Mouse (Mus musculus) midbrain, embryonic 11.5 days (tissue): Measurements from ENCODE around the gene Tdrd1. TPM values are rescaled to one million over a fixed set of nuclear protein-coding genes. Genes with fewer than 3 reads are reported as not detected.

Experiments used
- ATAC-seq: fragments of 200-750 bp; cut with Nextera tagmentation; 2 replicates; pipeline ENCODE4 v1.8.0; 2017; ENCODE audit warnings: moderate TSS enrichment, moderate library complexity; ENCODE audit not compliant: low FRiP score
- DNase-seq: peaks from one replicate; pipeline ENCODE4 v3.0.0; 2015; ENCODE audit warnings: low spot score; ENCODE audit errors: missing footprints
- H3K27ac ChIP-seq: fragments of 300-500 bp; sonication (generic); 2 replicates; pipeline ENCODE4 v1.5.1; 2014; ENCODE audit warnings: low read depth, low read length
- H3K27me3 ChIP-seq: fragments of 300-500 bp; sonication (generic); 2 replicates; pipeline ENCODE4 v1.6.1; 2014; ENCODE audit warnings: mild to moderate bottlenecking, low read length, moderate library complexity, mixed read lengths; ENCODE audit not compliant: control insufficient read depth, insufficient read depth
- H3K36me3 ChIP-seq: fragments of 300-500 bp; sonication (generic); 2 replicates; pipeline ENCODE4 v1.6.1; 2014; ENCODE audit warnings: mild to moderate bottlenecking, low read length, moderate library complexity, mixed read lengths; ENCODE audit not compliant: control insufficient read depth, insufficient read depth
- H3K4me1 ChIP-seq: fragments of 300-500 bp; sonication (generic); 2 replicates; pipeline ENCODE4 v1.6.1; 2014; ENCODE audit warnings: low read length; ENCODE audit not compliant: control insufficient read depth, insufficient read depth
- H3K4me2 ChIP-seq: fragments of 300-500 bp; sonication (generic); 2 replicates; pipeline ENCODE4 v1.6.1; 2014; ENCODE audit warnings: mild to moderate bottlenecking, moderate library complexity
- H3K4me3 ChIP-seq: fragments of 300-500 bp; sonication (generic); 2 replicates; pipeline ENCODE4 v1.5.1; 2014; ENCODE audit warnings: low read depth, low read length
- H3K9ac ChIP-seq: fragments of 300-500 bp; sonication (generic); 2 replicates; pipeline ENCODE4 v1.6.1; 2014; ENCODE audit warnings: low read length
- H3K9me3 ChIP-seq: fragments of 300-500 bp; sonication (generic); 2 replicates; pipeline ENCODE4 v1.6.1; 2016; ENCODE audit warnings: low read length; ENCODE audit not compliant: control insufficient read depth
- WGBS: fragments of 180-500 bp; shearing (Covaris S2); extraction: QIAGEN DNeasy Blood & Tissue Kit; methylation state at CpG from one replicate; pipeline ENCODE4 v1.1.7; 2014; 5-methylcytosine and 5-hydroxymethylcytosine counted together
- polyA plus RNA-seq: library from polyadenylated mRNA; unstranded; fragments of >200 nt; fragmentation: Nextera tagmentation; extraction: Ambion mirVana; gene quantifications from 2 replicates; pipeline ENCODE4 v1.2.1, GENCODE M21; 2014

The Tdrd1 gene
- polyA plus RNA-seq, 1 experiment from 2014 or later = 0.27 TPM

GRCm38 (mm10) chr19:56891438-56891837 is 65.4 kb downstream of the Tdrd1 start:
- Histone ChIP-seq H3K27ac (no peak overlapping the region), H3K9ac (no peak overlapping the region), H3K27me3 (no peaks in the 10 kb centered on the region), H3K36me3 (no peaks in the 10 kb centered on the region), H3K4me1 (0 out of 2 replicates have a peak, but pooled peaks cover 3% of the 10 kb centered on the region), H3K4me3 (no peak overlapping the region), H3K9me3 (no peaks in the 10 kb centered on the region), H3K4me2 (no peak overlapping the region)
- ATAC-seq (peak; percentile 76; the same call in 1 of the 2 replicates), DNase-seq (no peak)
- WGBS = 52% methylated on average over 2 of the region's 2 CpGs

DNA sequence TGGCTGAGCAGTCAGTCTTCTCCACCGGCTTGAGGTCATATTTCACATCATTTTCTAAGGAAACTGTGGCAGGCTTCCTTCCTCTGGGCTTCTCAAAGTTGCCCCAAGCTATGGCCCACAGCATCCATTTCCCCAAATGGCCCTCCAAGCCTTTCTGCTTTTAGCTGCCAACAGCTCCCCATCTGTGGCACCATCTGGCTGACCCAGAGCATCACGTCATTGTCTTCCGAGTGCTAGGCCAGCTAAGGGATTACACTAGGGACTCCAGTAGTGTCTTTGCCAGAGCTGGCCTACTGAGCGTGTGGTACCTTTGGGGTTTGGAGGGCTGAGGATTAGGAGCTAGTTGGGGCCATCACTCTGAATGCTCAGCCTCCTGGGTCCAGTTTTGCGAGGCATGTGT is 66.6 kb downstream of the Tdrd1 start:
- Histone ChIP-seq H3K9me3 (no peaks in the 10 kb centered on the region), H3K27me3 (no peaks in the 10 kb centered on the region), H3K27ac (no peak overlapping the region), H3K36me3 (no peaks in the 10 kb centered on the region), H3K4me2 (no peak overlapping the region), H3K4me3 (no peak overlapping the region), H3K9ac (no peak overlapping the region), H3K4me1 (0 out of 2 replicates have a peak, but pooled peaks cover 3% of the 10 kb centered on the region)
- ATAC-seq (no peak), DNase-seq (no peak)
- 82% methylated on average over 5 of the region's 5 CpGs for WGBS

DNA sequence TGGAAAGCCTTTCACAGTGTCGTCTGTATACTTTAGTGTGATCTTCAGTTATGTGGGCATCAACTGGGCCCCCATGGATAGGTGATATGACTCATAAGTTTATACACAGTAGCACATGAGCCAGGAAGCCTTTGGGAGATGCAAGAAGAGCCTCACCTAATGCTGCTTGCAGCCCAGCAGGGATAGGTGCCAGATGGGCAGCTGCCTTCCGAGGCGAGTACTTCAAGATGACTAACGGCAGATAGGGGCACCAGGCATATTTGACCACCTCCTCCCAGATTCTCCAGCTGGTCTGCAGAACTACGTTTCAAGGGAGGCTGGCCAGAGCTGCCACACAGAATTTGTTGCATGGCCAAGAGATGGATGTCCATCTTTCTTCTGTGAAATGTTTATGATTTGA is 67.3 kb downstream of the Tdrd1 start:
- H3K4me1 ChIP-seq = 0 out of 2 replicates have a peak, but pooled peaks cover 3% of the 10 kb centered on the region
- H3K27me3 ChIP-seq = no peaks in the 10 kb centered on the region
- no peak overlapping the region for H3K27ac ChIP-seq
- ATAC-seq = no peak
- H3K9me3 ChIP-seq = no peaks in the 10 kb centered on the region
- H3K36me3 ChIP-seq = no peaks in the 10 kb centered on the region
- no peak overlapping the region for H3K4me3 ChIP-seq
- no peak overlapping the region for H3K9ac ChIP-seq
- DNase-seq = no peak
- H3K4me2 ChIP-seq = no peak overlapping the region
- WGBS = 93% methylated on average over 5 of the region's 5 CpGs

GRCm38 (mm10) chr19:56897654-56898053 is 71.6 kb downstream of the Tdrd1 start:
- Histone ChIP-seq H3K4me1 (no peaks in the 10 kb centered on the region), H3K36me3 (no peaks in the 10 kb centered on the region), H3K4me2 (no peak overlapping the region), H3K27me3 (no peaks in the 10 kb centered on the region), H3K9ac (no peak overlapping the region), H3K9me3 (no peaks in the 10 kb centered on the region), H3K4me3 (no peak overlapping the region), H3K27ac (no peak overlapping the region)
- no peak for ATAC-seq
- no peak for DNase-seq
- WGBS = 83% methylated on average over 16 of the region's 16 CpGs

DNA sequence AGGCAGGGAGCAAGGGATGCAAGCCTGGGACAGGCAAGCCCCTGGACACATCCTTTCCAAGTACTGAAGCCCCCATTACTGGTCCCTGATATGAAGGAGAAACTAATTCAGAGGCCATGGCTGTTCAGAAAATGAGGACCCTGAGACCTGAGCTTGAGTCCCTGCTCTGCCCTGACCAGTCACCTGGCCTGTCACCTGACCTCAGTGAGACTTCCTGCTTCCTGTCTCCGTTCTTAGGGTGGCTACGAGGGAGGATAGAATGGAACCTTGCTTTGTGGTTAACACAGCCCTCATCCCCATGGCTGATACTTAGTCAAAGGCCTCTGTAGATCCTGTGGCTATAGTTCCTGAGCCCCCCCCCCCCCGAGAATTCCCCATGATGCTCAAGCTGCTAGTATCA is 78.1 kb downstream of the Tdrd1 start:
- ATAC-seq (no peak), DNase-seq (no peak)
- 84% methylated on average over 3 of the region's 3 CpGs for WGBS

DNA sequence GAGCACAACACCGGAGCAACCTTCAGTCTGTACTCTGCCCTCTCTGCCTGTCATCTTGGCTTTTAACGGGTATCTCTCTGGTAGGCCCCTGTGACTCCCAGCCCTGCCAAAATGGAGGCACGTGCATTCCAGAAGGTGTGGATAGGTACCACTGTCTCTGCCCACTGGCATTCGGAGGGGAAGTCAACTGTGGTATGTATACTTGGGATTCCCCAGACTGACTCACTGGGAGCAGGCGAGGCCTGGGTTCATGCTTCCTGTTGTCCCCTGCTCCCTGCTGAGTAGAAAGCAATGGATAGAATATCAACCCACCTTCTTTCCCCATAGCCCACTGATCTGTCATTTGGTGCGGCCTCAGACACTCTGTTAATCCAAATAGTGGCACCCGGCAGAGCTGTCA is 79.4 kb downstream of the Tdrd1 start:
- no peak for DNase-seq
- Histone ChIP-seq H3K4me3 (no peak overlapping the region), H3K36me3 (no peaks in the 10 kb centered on the region), H3K4me1 (peaks cover 2% of the 10 kb centered on the region; the same call in 1 of the 2 replicates), H3K27ac (no peak overlapping the region), H3K9ac (no peak overlapping the region), H3K9me3 (no peaks in the 10 kb centered on the region), H3K4me2 (no peak overlapping the region), H3K27me3 (no peaks in the 10 kb centered on the region)
- no peak for ATAC-seq
- 78% methylated on average over 7 of the region's 7 CpGs for WGBS

More for the DNA sequence above, 78.1 kb downstream of the Tdrd1 start:
- Histone ChIP-seq H3K4me1 (peaks cover 2% of the 10 kb centered on the region; the same call in 1 of the 2 replicates), H3K27me3 (no peaks in the 10 kb centered on the region), H3K27ac (no peak overlapping the region), H3K4me3 (no peak overlapping the region), H3K9ac (no peak overlapping the region), H3K9me3 (no peaks in the 10 kb centered on the region), H3K36me3 (no peaks in the 10 kb centered on the region), H3K4me2 (no peak overlapping the region)

DNA sequence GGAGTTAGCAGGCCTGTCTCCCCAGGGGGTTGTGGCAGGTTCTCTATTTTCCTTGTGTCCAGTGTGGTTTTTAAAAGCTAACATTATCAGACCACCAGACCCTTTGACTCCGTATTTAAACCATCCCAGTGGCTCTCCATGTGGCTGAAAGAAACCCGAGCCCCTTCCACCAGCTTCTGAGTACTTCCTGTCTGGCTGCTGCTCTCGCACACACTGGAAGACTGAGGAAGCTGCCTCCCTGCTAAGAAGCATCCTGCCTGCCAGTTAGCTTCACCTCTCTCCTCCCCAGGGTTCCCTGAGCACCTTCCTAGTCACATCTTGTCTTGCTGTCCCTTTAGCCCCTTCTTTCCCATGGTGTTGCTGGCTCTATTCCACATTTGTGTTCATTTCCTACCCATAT is 81.8 kb downstream of the Tdrd1 start:
- Histone ChIP-seq H3K36me3 (no peaks in the 10 kb centered on the region), H3K4me1 (peaks cover 2% of the 10 kb centered on the region; the same call in 1 of the 2 replicates), H3K4me3 (no peak overlapping the region), H3K27ac (no peak overlapping the region), H3K9me3 (no peaks in the 10 kb centered on the region), H3K4me2 (no peak overlapping the region), H3K9ac (no peak overlapping the region; the same call in 1 of the 2 replicates), H3K27me3 (no peaks in the 10 kb centered on the region)
- DNase-seq (no peak), ATAC-seq (no peak)
- 73% methylated on average over 3 of the region's 3 CpGs for WGBS

GRCm38 (mm10) chr19:56908472-56909270 is 82.7 kb downstream of the Tdrd1 start:
- Histone ChIP-seq H3K9me3 (no peaks in the 10 kb centered on the region), H3K9ac (no peak overlapping the region), H3K27ac (no peak overlapping the region), H3K36me3 (no peaks in the 10 kb centered on the region), H3K4me1 (peaks cover 2% of the 10 kb centered on the region; the same call in 1 of the 2 replicates), H3K4me2 (no peak overlapping the region), H3K27me3 (no peaks in the 10 kb centered on the region), H3K4me3 (no peak overlapping the region)
- ATAC-seq = no peak
- 77% methylated on average over 17 of the region's 17 CpGs for WGBS
- DNase-seq = peak; percentile 90

- DNase-seq (no peak), ATAC-seq (no peak)
- H3K9ac ChIP-seq = no peak overlapping the region
- H3K4me1 ChIP-seq = peaks cover 2% of the 10 kb centered on the region; the same call in 1 of the 2 replicates
- no peaks in the 10 kb centered on the region for H3K9me3 ChIP-seq
- H3K36me3 ChIP-seq = no peaks in the 10 kb centered on the region
- 60% methylated on average over 11 of the region's 11 CpGs for WGBS
- H3K27me3 ChIP-seq = no peaks in the 10 kb centered on the region
- H3K27ac ChIP-seq = no peak overlapping the region
- H3K4me3 ChIP-seq = no peak overlapping the region
- H3K4me2 ChIP-seq = no peak overlapping the region
Measured at GRCm38 (mm10) chr19:56910561-56910960, 84.6 kb downstream of the Tdrd1 start.
